Mouse (Mus musculus): ENCODE results near the gene Hipk2. TPM values are rescaled to one million over a fixed set of nuclear protein-coding genes. Genes with fewer than 3 reads are reported as not detected.
A peak's percentile ranks its signal among the peaks of the same experiment; 100 is the strongest.

Gene Hipk2
- polyA plus RNA-seq, 1 experiment from 2014 or later, result 32.8 TPM

- no peaks in the 10 kb centered on the region for H3K4me1 ChIP-seq (replicated peaks)
- no peak overlapping the region for H3K9ac ChIP-seq
- ATAC-seq (ENCODE audit: low read depth), result no peak
- no peak overlapping the region for H3K27ac ChIP-seq (replicated peaks)
- WGBS, result 59% methylated on average over 2 of the region's 2 CpGs
- no peaks in the 10 kb centered on the region for H3K9me3 ChIP-seq
- H3K4me3 ChIP-seq, result no peak overlapping the region
- no peak overlapping the region for H3K4me2 ChIP-seq
- H3K36me3 ChIP-seq, result peaks cover 83% of the 10 kb centered on the region
- H3K27me3 ChIP-seq, result no peaks in the 10 kb centered on the region
Observed at GRCm38 (mm10) chr6:38701421-38701820, 174.5 kb downstream of the Hipk2 start.

- H3K4me2 ChIP-seq, result no peak overlapping the region
- no peak for ATAC-seq (ENCODE audit: low read depth)
- no peaks in the 10 kb centered on the region for H3K27me3 ChIP-seq
- H3K9me3 ChIP-seq, result no peaks in the 10 kb centered on the region
- H3K36me3 ChIP-seq, result peaks cover 86% of the 10 kb centered on the region
- H3K9ac ChIP-seq, result no peak overlapping the region
- no peak overlapping the region for H3K27ac ChIP-seq (replicated peaks)
- H3K4me3 ChIP-seq, result no peak overlapping the region
- WGBS, result 96% methylated on average over 18 of the region's 18 CpGs
- H3K4me1 ChIP-seq (replicated peaks), result no peaks in the 10 kb centered on the region
Observed at GRCm38 (mm10) chr6:38698233-38698889, 177.6 kb downstream of the Hipk2 start.

- Histone ChIP-seq H3K27me3 (no peaks in the 10 kb centered on the region), H3K27ac (replicated peaks) (0 out of 2 replicates have a peak overlapping the region, but pooled peaks have one; percentile 9), H3K9ac (no peak overlapping the region), H3K9me3 (no peaks in the 10 kb centered on the region), H3K4me3 (no peak overlapping the region), H3K4me2 (no peak overlapping the region), H3K4me1 (replicated peaks) (no peaks in the 10 kb centered on the region), H3K36me3 (peaks cover 86% of the 10 kb centered on the region)
- WGBS, result 80% methylated on average over 9 of the region's 9 CpGs
- ATAC-seq (ENCODE audit: low read depth), result no peak
Observed at GRCm38 (mm10) chr6:38696570-38696969, 179.4 kb downstream of the Hipk2 start.

GRCm38 (mm10) chr6:38695380-38696054 lies 180.4 kb downstream of the Hipk2 start:
- Histone ChIP-seq H3K4me3 (no peak overlapping the region), H3K9ac (no peak overlapping the region), H3K27me3 (no peaks in the 10 kb centered on the region), H3K4me1 (replicated peaks) (no peaks in the 10 kb centered on the region), H3K27ac (replicated peaks) (no peak overlapping the region), H3K9me3 (no peaks in the 10 kb centered on the region), H3K4me2 (no peak overlapping the region), H3K36me3 (peaks cover 80% of the 10 kb centered on the region)
- WGBS, result 32% methylated on average over 9 of the region's 9 CpGs
- peak; percentile 67; the same call in 1 of the 2 replicates for ATAC-seq (ENCODE audit: low read depth)

- no peak overlapping the region for H3K4me3 ChIP-seq
- no peak overlapping the region for H3K9ac ChIP-seq
- ATAC-seq (ENCODE audit: low read depth), result no peak
- H3K27ac ChIP-seq (replicated peaks), result no peak overlapping the region
- WGBS, result 95% methylated on average over 6 of the region's 6 CpGs
- no peak overlapping the region for H3K4me2 ChIP-seq
- peaks cover 61% of the 10 kb centered on the region for H3K36me3 ChIP-seq
- H3K4me1 ChIP-seq (replicated peaks), result no peaks in the 10 kb centered on the region
- H3K27me3 ChIP-seq, result no peaks in the 10 kb centered on the region
- no peaks in the 10 kb centered on the region for H3K9me3 ChIP-seq
Observed at GRCm38 (mm10) chr6:38692556-38692955, 183.4 kb downstream of the Hipk2 start.

GRCm38 (mm10) chr6:38691052-38691451 lies 184.9 kb downstream of the Hipk2 start:
- Histone ChIP-seq H3K27me3 (no peaks in the 10 kb centered on the region), H3K36me3 (peaks cover 58% of the 10 kb centered on the region), H3K4me3 (no peak overlapping the region), H3K4me2 (no peak overlapping the region), H3K27ac (replicated peaks) (no peak overlapping the region), H3K9me3 (no peaks in the 10 kb centered on the region), H3K4me1 (replicated peaks) (no peaks in the 10 kb centered on the region), H3K9ac (no peak overlapping the region)
- WGBS, result 91% methylated on average over 5 of the region's 5 CpGs
- ATAC-seq (ENCODE audit: low read depth), result no peak

- Histone ChIP-seq H3K4me3 (no peak overlapping the region), H3K4me1 (replicated peaks) (no peaks in the 10 kb centered on the region), H3K27ac (replicated peaks) (no peak overlapping the region), H3K4me2 (no peak overlapping the region), H3K9ac (no peak overlapping the region), H3K36me3 (peaks cover 55% of the 10 kb centered on the region), H3K9me3 (no peaks in the 10 kb centered on the region), H3K27me3 (no peaks in the 10 kb centered on the region)
- 77% methylated on average over 4 of the region's 4 CpGs for WGBS
- no peak for ATAC-seq (ENCODE audit: low read depth)
Observed at GRCm38 (mm10) chr6:38690615-38691014, 185.3 kb downstream of the Hipk2 start.

GRCm38 (mm10) chr6:38688841-38689240 lies 187.1 kb downstream of the Hipk2 start:
- WGBS, result 80% methylated on average over 10 of the region's 10 CpGs
- H3K4me3 ChIP-seq, result no peak overlapping the region
- H3K36me3 ChIP-seq, result peaks cover 43% of the 10 kb centered on the region
- no peaks in the 10 kb centered on the region for H3K4me1 ChIP-seq (replicated peaks)
- H3K4me2 ChIP-seq, result no peak overlapping the region
- H3K27me3 ChIP-seq, result no peaks in the 10 kb centered on the region
- no peak overlapping the region for H3K9ac ChIP-seq
- no peaks in the 10 kb centered on the region for H3K9me3 ChIP-seq
- ATAC-seq (ENCODE audit: low read depth), result peak; percentile 65
- no peak overlapping the region for H3K27ac ChIP-seq (replicated peaks)

GRCm38 (mm10) chr6:38687216-38687615 lies 188.7 kb downstream of the Hipk2 start:
- Histone ChIP-seq H3K27me3 (no peaks in the 10 kb centered on the region), H3K4me2 (no peak overlapping the region), H3K4me1 (replicated peaks) (no peaks in the 10 kb centered on the region), H3K27ac (replicated peaks) (no peak overlapping the region), H3K9me3 (no peaks in the 10 kb centered on the region), H3K9ac (no peak overlapping the region), H3K36me3 (peaks cover 27% of the 10 kb centered on the region), H3K4me3 (no peak overlapping the region)
- ATAC-seq (ENCODE audit: low read depth), result no peak
- 60% methylated on average over 11 of the region's 11 CpGs for WGBS

- Histone ChIP-seq H3K4me1 (replicated peaks) (no peaks in the 10 kb centered on the region), H3K4me3 (no peak overlapping the region), H3K9me3 (no peaks in the 10 kb centered on the region), H3K27me3 (no peaks in the 10 kb centered on the region), H3K4me2 (no peak overlapping the region), H3K9ac (no peak overlapping the region), H3K36me3 (peaks cover 17% of the 10 kb centered on the region), H3K27ac (replicated peaks) (no peak overlapping the region)
- WGBS, result 60% methylated on average over 2 of the region's 2 CpGs
- ATAC-seq (ENCODE audit: low read depth), result no peak
Observed at GRCm38 (mm10) chr6:38682532-38682931, 193.4 kb downstream of the Hipk2 start.

- Histone ChIP-seq H3K27me3 (no peaks in the 10 kb centered on the region), H3K27ac (replicated peaks) (no peak overlapping the region), H3K4me2 (no peak overlapping the region), H3K9ac (no peak overlapping the region), H3K4me1 (replicated peaks) (no peaks in the 10 kb centered on the region), H3K36me3 (0 out of 2 replicates have a peak, but pooled peaks cover 6% of the 10 kb centered on the region), H3K4me3 (no peak overlapping the region), H3K9me3 (no peaks in the 10 kb centered on the region)
- WGBS, result 71% methylated on average over 9 of the region's 9 CpGs
- ATAC-seq (ENCODE audit: low read depth), result no peak
Observed at GRCm38 (mm10) chr6:38677629-38678028, 198.3 kb downstream of the Hipk2 start.

- Histone ChIP-seq H3K9ac (no peak overlapping the region), H3K36me3 (0 out of 2 replicates have a peak, but pooled peaks cover 6% of the 10 kb centered on the region), H3K4me2 (no peak overlapping the region), H3K27ac (replicated peaks) (no peak overlapping the region), H3K4me3 (no peak overlapping the region), H3K9me3 (no peaks in the 10 kb centered on the region), H3K27me3 (no peaks in the 10 kb centered on the region), H3K4me1 (replicated peaks) (no peaks in the 10 kb centered on the region)
- 76% methylated on average over 14 of the region's 14 CpGs for WGBS
- no peak for ATAC-seq (ENCODE audit: low read depth)
Observed at GRCm38 (mm10) chr6:38676723-38677122, 199.2 kb downstream of the Hipk2 start.
